ENCODE assay signal across 28 mouse cellular contexts in genomic region chr7:141518296-141518695, GRCm38 (mm10). TPM values are rescaled to one million over a fixed set of nuclear protein-coding genes. Genes with fewer than 3 reads are reported as not detected.
DNase-seq lines count a peak whose midpoint lies in the region; ATAC-seq and TF ChIP-seq lines count a peak whose summit lies in the region.
"Had no signal": no experiment of that assay in that cellular context is flagged by ENCODE, and none has a peak within 500 bp of the region (broad histone marks: within the 10 kb centered on the region; RNA-seq: fewer than 3 reads in every experiment).

No protein-coding gene starts in this region.

- H3K9ac ChIP-seq in hindbrain, embryonic 13.5 days: no peak overlapping the region
- no peak overlapping the region for H3K9ac ChIP-seq in hindbrain, postnatal 0 days (replicated peaks; ENCODE audit: low read length)
- H3K9ac ChIP-seq in liver, postnatal 0 days (replicated peaks): no peak overlapping the region
- H3K9ac ChIP-seq: forebrain, embryonic 12.5 days; heart, embryonic 15.5 days; intestine, embryonic 15.5 days; limb, embryonic 15.5 days; lung, embryonic 15.5 days; midbrain, embryonic 15.5 days had no signal

- no peak for TF ChIP-seq EP300 in liver, postnatal 0 days (IDR thresholded peaks at IDR 0.05; ENCODE audit: low read depth)

- H3K27ac ChIP-seq in hindbrain, embryonic 13.5 days: 0 out of 2 replicates have a peak overlapping the region, but pooled peaks have one; percentile 12
- no peak overlapping the region for H3K27ac ChIP-seq in hindbrain, postnatal 0 days
- peak overlapping the region; percentile 82 for H3K27ac ChIP-seq in brown adipose tissue, adult 24 weeks (replicated peaks; ENCODE audit: low read depth, low read length)
- peak overlapping the region; percentile 86 for H3K27ac ChIP-seq in liver, postnatal 0 days (ENCODE audit: low read depth)
- H3K27ac ChIP-seq in thymus, adult 2 months (ENCODE audit: control insufficient read depth, insufficient read depth, low read length): no peak overlapping the region
- H3K27ac ChIP-seq: forebrain, embryonic 12.5 days; intestine, embryonic 15.5 days; kidney, postnatal 0 days; limb, embryonic 10.5 days; limb, embryonic 15.5 days; lung, embryonic 15.5 days; midbrain, embryonic 10.5 days; midbrain, embryonic 15.5 days; stomach, postnatal 0 days had no signal

- H3K4me2 ChIP-seq in hindbrain, embryonic 13.5 days: no peak overlapping the region
- no peak overlapping the region for H3K4me2 ChIP-seq in hindbrain, postnatal 0 days (ENCODE audit: low read depth, low read length)
- no peak overlapping the region for H3K4me2 ChIP-seq in liver, postnatal 0 days (ENCODE audit: low read depth, low read length)
- H3K4me2 ChIP-seq: forebrain, embryonic 12.5 days; heart, embryonic 15.5 days; intestine, embryonic 15.5 days; limb, embryonic 15.5 days; lung, embryonic 15.5 days; midbrain, embryonic 15.5 days had no signal

- TF ChIP-seq POLR2A in thymus, adult 2 months (IDR thresholded peaks at IDR 0.05; ENCODE audit: control insufficient read depth, extremely low read depth, insufficient read depth, low read length, poor library complexity): no peak

- H3K4me1 ChIP-seq in hindbrain, embryonic 13.5 days (replicated peaks): no peaks in the 10 kb centered on the region; the same call in 1 of the 2 replicates
- no peaks in the 10 kb centered on the region for H3K4me1 ChIP-seq in hindbrain, postnatal 0 days (ENCODE audit: insufficient read depth, low read length)
- peaks cover 17% of the 10 kb centered on the region for H3K4me1 ChIP-seq in brown adipose tissue, adult 24 weeks (ENCODE audit: control insufficient read depth, insufficient read depth, insufficient read length, low read length)
- H3K4me1 ChIP-seq in liver, postnatal 0 days (ENCODE audit: insufficient read depth): peaks cover 13% of the 10 kb centered on the region
- no peaks in the 10 kb centered on the region for H3K4me1 ChIP-seq in thymus, adult 2 months (replicated peaks; ENCODE audit: control insufficient read depth, insufficient read depth, low read length)
- H3K4me1 ChIP-seq: forebrain, embryonic 12.5 days; intestine, embryonic 15.5 days; limb, embryonic 10.5 days; limb, embryonic 15.5 days; lung, embryonic 15.5 days; midbrain, embryonic 10.5 days; midbrain, embryonic 15.5 days had no signal

- ATAC-seq in hindbrain, embryonic 13.5 days (ENCODE audit: low FRiP score): no peak
- no peak for ATAC-seq in hindbrain, postnatal 0 days
- ATAC-seq in liver, postnatal 0 days: no peak
- ATAC-seq: hindbrain, embryonic 16.5 days; intestine, embryonic 15.5 days; midbrain, embryonic 15.5 days had no signal

- TF ChIP-seq CTCF in hindbrain, postnatal 0 days (IDR thresholded peaks at IDR 0.05; ENCODE audit: low read depth): no peak
- TF ChIP-seq CTCF in liver, postnatal 0 days (IDR thresholded peaks at IDR 0.05; ENCODE audit: low read depth): no peak
- TF ChIP-seq CTCF in thymus, adult 2 months (IDR thresholded peaks at IDR 0.05; ENCODE audit: borderline replicate concordance, control insufficient read depth, extremely low read depth, insufficient read depth, low read length, poor library complexity): no peak

- no peak overlapping the region for H3K4me3 ChIP-seq in hindbrain, embryonic 13.5 days
- no peak overlapping the region for H3K4me3 ChIP-seq in hindbrain, postnatal 0 days (ENCODE audit: low read length)
- no peak overlapping the region for H3K4me3 ChIP-seq in brown adipose tissue, adult 24 weeks (ENCODE audit: insufficient read depth, low read depth, low read length)
- no peak overlapping the region for H3K4me3 ChIP-seq in liver, postnatal 0 days (ENCODE audit: low read depth, low read length)
- H3K4me3 ChIP-seq in thymus, adult 2 months (ENCODE audit: control insufficient read depth, insufficient read depth, low read length): no peak overlapping the region
- H3K4me3 ChIP-seq: forebrain, embryonic 12.5 days; heart, embryonic 15.5 days; hindbrain, embryonic 10.5 days; intestine, embryonic 15.5 days; limb, embryonic 10.5 days; limb, embryonic 15.5 days; lung, embryonic 15.5 days; midbrain, embryonic 10.5 days; midbrain, embryonic 15.5 days had no signal

- peak; percentile 52 for DNase-seq in adrenal gland, postnatal 14 days
- DNase-seq in adrenal gland, adult 18-20 months (ENCODE audit: low spot score in 2 of 2): no peak
- no peak for DNase-seq in hindbrain, postnatal 0 days (ENCODE audit: low spot score)
- no peak for DNase-seq in liver, postnatal 0 days
- DNase-seq in thymus, adult 2 months: no peak
- DNase-seq: cerebellum, adult 8-10 months; cerebellum, postnatal 25 days; gastrocnemius, postnatal 10 days; kidney, adult 8-10 months; layer of hippocampus, postnatal 36 days; right cerebral cortex, adult 18-20 months; thymus, adult 18-20 months; thymus, postnatal 36 days had no signal

- H3K27me3 ChIP-seq in hindbrain, embryonic 13.5 days: no peaks in the 10 kb centered on the region
- H3K27me3 ChIP-seq in hindbrain, postnatal 0 days (ENCODE audit: insufficient read depth, low read length): no peaks in the 10 kb centered on the region
- H3K27me3 ChIP-seq in liver, postnatal 0 days (ENCODE audit: insufficient read depth, low read length): no peaks in the 10 kb centered on the region
- H3K27me3 ChIP-seq in thymus, adult 2 months (ENCODE audit: control insufficient read depth, insufficient read depth, low read length): no peaks in the 10 kb centered on the region
- H3K27me3 ChIP-seq: forebrain, embryonic 12.5 days; heart, embryonic 15.5 days; intestine, embryonic 15.5 days; limb, embryonic 15.5 days; lung, embryonic 15.5 days; midbrain, embryonic 15.5 days had no signal

- 80% methylated on average over 5 of the region's 5 CpGs for WGBS in hindbrain, embryonic 13.5 days
- 70% methylated on average over 5 of the region's 5 CpGs for WGBS in hindbrain, postnatal 0 days
- WGBS in liver, postnatal 0 days (ENCODE audit: insufficient replicate concordance): 84% methylated on average over 5 of the region's 5 CpGs
- 98% methylated on average over 5 of the region's 5 CpGs for WGBS in thymus, adult 2 months

- peaks cover 80% of the 10 kb centered on the region for H3K36me3 ChIP-seq in hindbrain, embryonic 13.5 days
- H3K36me3 ChIP-seq in hindbrain, postnatal 0 days (ENCODE audit: insufficient read depth, low read length): no peaks in the 10 kb centered on the region; the same call in 1 of the 2 replicates
- peaks cover 7% of the 10 kb centered on the region; the same call in 1 of the 2 replicates for H3K36me3 ChIP-seq in liver, postnatal 0 days (replicated peaks; ENCODE audit: insufficient read depth, low read length)
- H3K36me3 ChIP-seq in thymus, adult 2 months (ENCODE audit: control insufficient read depth, insufficient read depth, low read length): no peaks in the 10 kb centered on the region
- H3K36me3 ChIP-seq: heart, embryonic 15.5 days; intestine, embryonic 15.5 days had no signal

- no peaks in the 10 kb centered on the region for H3K9me3 ChIP-seq in hindbrain, embryonic 13.5 days
- H3K9me3 ChIP-seq in hindbrain, postnatal 0 days (ENCODE audit: low read length): no peaks in the 10 kb centered on the region
- H3K9me3 ChIP-seq in liver, postnatal 0 days (ENCODE audit: low read length): no peaks in the 10 kb centered on the region
- H3K9me3 ChIP-seq: forebrain, embryonic 12.5 days; G1E; heart, embryonic 15.5 days; hindbrain, embryonic 10.5 days; intestine, embryonic 15.5 days; limb, embryonic 10.5 days; limb, embryonic 15.5 days; lung, embryonic 15.5 days; midbrain, embryonic 10.5 days; midbrain, embryonic 15.5 days had no signal

RNA-seq across cellular contexts. Expression of gene Chid1, which starts 21.4 kb away (rescaled TPM):
- 46.5 and 49.7 TPM in 2 replicates for total RNA-seq in adrenal gland, postnatal 14 days (2021)
- total RNA-seq in adrenal gland, adult 18-20 months (2021): 10 to 100 TPM; 54.5 to 59.0 TPM
- polyA plus RNA-seq in hindbrain, embryonic 13.5 days (2015; fragmentation: Nextera tagmentation; extraction: Ambion mirVana): 36.6 and 45.5 TPM in 2 replicates
- total RNA-seq in hindbrain, postnatal 0 days (2014; rRNA removed): 34.2 and 55.2 TPM in 2 replicates
- polyA plus RNA-seq in hindbrain, postnatal 0 days (2015; fragmentation: Nextera tagmentation; extraction: Ambion mirVana): 47.8 and 48.3 TPM in 2 replicates
- polyA plus RNA-seq in brown adipose tissue, adult 24 weeks (2012; ENCODE audit: insufficient read depth, insufficient read length, missing spikeins): 13.4 and 19.8 TPM in 2 replicates
- polyA plus RNA-seq in liver, postnatal 0 days (2015; fragmentation: Nextera tagmentation; extraction: Ambion mirVana): 12.6 and 14.7 TPM in 2 replicates
- polyA plus RNA-seq in thymus, adult 2 months (2012; rRNA removed): 26.5 and 36.8 TPM in 2 replicates

RNA-seq across cellular contexts. Expression of gene Tspan4, which starts 43.3 kb away (rescaled TPM):
- 49.4 and 58.4 TPM in 2 replicates for total RNA-seq in adrenal gland, postnatal 14 days (2021)
- 10 to 100 TPM; 49.6 to 61.3 TPM for total RNA-seq in adrenal gland, adult 18-20 months (2021)
- 34.1 and 35.5 TPM in 2 replicates for polyA plus RNA-seq in hindbrain, embryonic 13.5 days (2015; fragmentation: Nextera tagmentation; extraction: Ambion mirVana)
- 101 and 119 TPM in 2 replicates for total RNA-seq in hindbrain, postnatal 0 days (2014; rRNA removed)
- polyA plus RNA-seq in hindbrain, postnatal 0 days (2015; fragmentation: Nextera tagmentation; extraction: Ambion mirVana): 78.2 and 83.9 TPM in 2 replicates
- 39.6 and 74.6 TPM in 2 replicates for polyA plus RNA-seq in brown adipose tissue, adult 24 weeks (2012; ENCODE audit: insufficient read depth, insufficient read length, missing spikeins)
- polyA plus RNA-seq in liver, postnatal 0 days (2015; fragmentation: Nextera tagmentation; extraction: Ambion mirVana): 72.2 and 77.0 TPM in 2 replicates
- 36.9 and 45.1 TPM in 2 replicates for polyA plus RNA-seq in thymus, adult 2 months (2012; rRNA removed)

RNA-seq across cellular contexts. Expression of gene Polr2l, which starts 43.4 kb away (rescaled TPM):
- 74.5 TPM in 2 replicates for total RNA-seq in adrenal gland, postnatal 14 days (2021)
- total RNA-seq in adrenal gland, adult 18-20 months (2021): 100 to 1,000 TPM; 104 to 114 TPM
- 86.5 and 88.1 TPM in 2 replicates for polyA plus RNA-seq in hindbrain, embryonic 13.5 days (2015; fragmentation: Nextera tagmentation; extraction: Ambion mirVana)
- total RNA-seq in hindbrain, postnatal 0 days (2014; rRNA removed): 25.5 and 46.1 TPM in 2 replicates
- 75.9 and 81.6 TPM in 2 replicates for polyA plus RNA-seq in hindbrain, postnatal 0 days (2015; fragmentation: Nextera tagmentation; extraction: Ambion mirVana)
- 28.8 and 36.4 TPM in 2 replicates for polyA plus RNA-seq in brown adipose tissue, adult 24 weeks (2012; ENCODE audit: insufficient read depth, insufficient read length, missing spikeins)
- polyA plus RNA-seq in liver, postnatal 0 days (2015; fragmentation: Nextera tagmentation; extraction: Ambion mirVana): 41.8 and 45.1 TPM in 2 replicates
- polyA plus RNA-seq in thymus, adult 2 months (2012; rRNA removed): 31.1 and 39.3 TPM in 2 replicates

RNA-seq across cellular contexts. Expression of gene Ap2a2, which starts 43.7 kb away (rescaled TPM):
- total RNA-seq in adrenal gland, postnatal 14 days (2021): 61.0 and 64.0 TPM in 2 replicates
- total RNA-seq in adrenal gland, adult 18-20 months (2021): 10 to 100 TPM; 56.4 to 83.8 TPM
- 105 and 111 TPM in 2 replicates for polyA plus RNA-seq in hindbrain, embryonic 13.5 days (2015; fragmentation: Nextera tagmentation; extraction: Ambion mirVana)
- total RNA-seq in hindbrain, postnatal 0 days (2014; rRNA removed): 209 and 214 TPM in 2 replicates
- 110 and 115 TPM in 2 replicates for polyA plus RNA-seq in hindbrain, postnatal 0 days (2015; fragmentation: Nextera tagmentation; extraction: Ambion mirVana)
- 40.3 and 42.7 TPM in 2 replicates for polyA plus RNA-seq in brown adipose tissue, adult 24 weeks (2012; ENCODE audit: insufficient read depth, insufficient read length, missing spikeins)
- 27.8 and 33.8 TPM in 2 replicates for polyA plus RNA-seq in liver, postnatal 0 days (2015; fragmentation: Nextera tagmentation; extraction: Ambion mirVana)
- polyA plus RNA-seq in thymus, adult 2 months (2012; rRNA removed): 40.9 and 45.7 TPM in 2 replicates

RNA-seq across cellular contexts. Expression of gene Cd151, which starts 51.1 kb away (rescaled TPM):
- 199 and 204 TPM in 2 replicates for total RNA-seq in adrenal gland, postnatal 14 days (2021)
- 100 to 1,000 TPM; 317 to 379 TPM for total RNA-seq in adrenal gland, adult 18-20 months (2021)
- polyA plus RNA-seq in hindbrain, embryonic 13.5 days (2015; fragmentation: Nextera tagmentation; extraction: Ambion mirVana): 18.4 and 19.3 TPM in 2 replicates
- 62.6 and 79.4 TPM in 2 replicates for total RNA-seq in hindbrain, postnatal 0 days (2014; rRNA removed)
- 16.1 and 18.5 TPM in 2 replicates for polyA plus RNA-seq in hindbrain, postnatal 0 days (2015; fragmentation: Nextera tagmentation; extraction: Ambion mirVana)
- 223 and 257 TPM in 2 replicates for polyA plus RNA-seq in brown adipose tissue, adult 24 weeks (2012; ENCODE audit: insufficient read depth, insufficient read length, missing spikeins)
- 5.1 and 6.6 TPM in 2 replicates for polyA plus RNA-seq in liver, postnatal 0 days (2015; fragmentation: Nextera tagmentation; extraction: Ambion mirVana)
- polyA plus RNA-seq in thymus, adult 2 months (2012; rRNA removed): 132 and 186 TPM in 2 replicates

Comparison
In these comparisons a context has a peak if more than half of its experiments do, and no peak if none do; other contexts are left out.
1. H3K27ac ChIP-seq: peak in hindbrain, embryonic 13.5 days (single experiment), brown adipose tissue, adult 24 weeks (single experiment) and liver, postnatal 0 days (single experiment); none in hindbrain, postnatal 0 days (single experiment) and thymus, adult 2 months (single experiment).